Mouse (Mus musculus) layer of hippocampus, adult 11-12 months (tissue): ENCODE data around the gene Arap2.

ENCODE experiments used
- DNase-seq: peaks from one replicate; pipeline ENCODE4 v3.0.0; 2022; ENCODE audit warnings: low spot score

The Arap2 gene

GRCm38 (mm10) chr5:62622848-62623479 is 143.0 kb downstream of the Arap2 start:
- no peak for DNase-seq

- no peak for DNase-seq
Measured at GRCm38 (mm10) chr5:62618286-62618685, 147.7 kb downstream of the Arap2 start.

- no peak for DNase-seq
Measured at GRCm38 (mm10) chr5:62611990-62612389, 154.0 kb downstream of the Arap2 start.

- DNase-seq = no peak
Measured at GRCm38 (mm10) chr5:62587348-62587747, 178.6 kb downstream of the Arap2 start.

GRCm38 (mm10) chr5:62582643-62583042 is 183.3 kb downstream of the Arap2 start:
- no peak for DNase-seq

GRCm38 (mm10) chr5:62581699-62582098 is 184.3 kb downstream of the Arap2 start:
- peak; percentile 11 for DNase-seq

GRCm38 (mm10) chr5:62574336-62574844 is 191.6 kb downstream of the Arap2 start:
- DNase-seq = no peak
